ENCODE assay signal across 28 mouse cellular contexts in genomic region chr2:24344619-24345018, GRCm38 (mm10). TPM values are rescaled to one million over a fixed set of nuclear protein-coding genes. Genes with fewer than 3 reads are reported as not detected.
"Had no signal": no experiment of that assay in that cellular context is flagged by ENCODE, and none has a peak within 500 bp of the region (broad histone marks: within the 10 kb centered on the region; RNA-seq: fewer than 3 reads in every experiment).

No protein-coding gene starts in this region.

- H3K4me1 ChIP-seq: midbrain, embryonic 12.5 days; midbrain, embryonic 15.5 days; neural tube, embryonic 12.5 days; neural tube, embryonic 15.5 days had no signal

- H3K9ac ChIP-seq: liver, embryonic 14.5 days; lung, embryonic 14.5 days; midbrain, embryonic 12.5 days; midbrain, embryonic 15.5 days; neural tube, embryonic 12.5 days; neural tube, embryonic 15.5 days had no signal

- H3K27me3 ChIP-seq: midbrain, embryonic 12.5 days; midbrain, embryonic 15.5 days; neural tube, embryonic 12.5 days; neural tube, embryonic 15.5 days had no signal

- H3K4me3 ChIP-seq: left cerebral cortex, adult 2 months; midbrain, embryonic 12.5 days; midbrain, embryonic 15.5 days; neural tube, embryonic 12.5 days; neural tube, embryonic 15.5 days had no signal

- H3K36me3 ChIP-seq: midbrain, embryonic 12.5 days; midbrain, embryonic 15.5 days; neural tube, embryonic 12.5 days; neural tube, embryonic 15.5 days had no signal

- H3K9me3 ChIP-seq: midbrain, embryonic 12.5 days; midbrain, embryonic 15.5 days; neural tube, embryonic 12.5 days; neural tube, embryonic 15.5 days had no signal

- H3K4me2 ChIP-seq: lung, embryonic 14.5 days; midbrain, embryonic 12.5 days; midbrain, embryonic 15.5 days; neural tube, embryonic 12.5 days; neural tube, embryonic 15.5 days had no signal

- ATAC-seq: intestine, postnatal 0 days; midbrain, embryonic 15.5 days had no signal

- DNase-seq: kidney, adult 8-10 months; kidney, postnatal 10 days; kidney, postnatal 36 days; layer of hippocampus, postnatal 36 days; lung, embryonic 14.5 days; right cerebral cortex, adult 18-20 months; right cerebral cortex, postnatal 14 days; right cerebral cortex, postnatal 4 days; thymus, adult 18-20 months; thymus, postnatal 36 days had no signal

- H3K27ac ChIP-seq: left cerebral cortex, adult 2 months; liver, embryonic 14.5 days; midbrain, embryonic 12.5 days; midbrain, embryonic 15.5 days; neural tube, embryonic 12.5 days; neural tube, embryonic 15.5 days; stomach, postnatal 0 days had no signal

RNA-seq across cellular contexts. Expression of gene Il1rn, which starts 8.0 kb away (rescaled TPM):
- total RNA-seq: layer of hippocampus, postnatal 10 days; layer of hippocampus, postnatal 36 days; left cerebral cortex, adult 2 months; left cerebral cortex, postnatal 10 days; left cerebral cortex, postnatal 36 days had no signal
- polyA plus RNA-seq: midbrain, embryonic 12.5 days; midbrain, embryonic 15.5 days; neural tube, embryonic 15.5 days had no signal

RNA-seq across cellular contexts. Expression of gene Il1f10, which starts 53.6 kb away (rescaled TPM):
- total RNA-seq: layer of hippocampus, adult 8-10 months; layer of hippocampus, postnatal 10 days; layer of hippocampus, postnatal 36 days; left cerebral cortex, adult 2 months; left cerebral cortex, postnatal 10 days; left cerebral cortex, postnatal 36 days; megakaryocyte, adult 5-6 weeks had no signal
- polyA plus RNA-seq: intestine, embryonic 14.5 days; intestine, postnatal 0 days; limb, embryonic 11.5 days; limb, embryonic 14.5 days; liver, embryonic 14.5 days; lung, embryonic 14.5 days; midbrain, embryonic 12.5 days; midbrain, embryonic 15.5 days; neural tube, embryonic 12.5 days; neural tube, embryonic 15.5 days; stomach, embryonic 14.5 days; urinary bladder, adult 2 months had no signal
